21 mouse cellular contexts compared by ENCODE assay signal in genomic region chr16:57575764-57576388, GRCm38 (mm10).
"Had no signal": no experiment of that assay in that cellular context is flagged by ENCODE, and none has a peak within 500 bp of the region (broad histone marks: within the 10 kb centered on the region; RNA-seq: fewer than 3 reads in every experiment).

No protein-coding gene starts in this region.

- H3K4me3 ChIP-seq: kidney, embryonic 15.5 days; limb, embryonic 12.5 days; limb, embryonic 15.5 days; midbrain, embryonic 13.5 days had no signal

- ATAC-seq: liver, postnatal 0 days; lung, postnatal 0 days; midbrain, embryonic 13.5 days had no signal

- H3K9me3 ChIP-seq: kidney, embryonic 15.5 days; limb, embryonic 12.5 days; limb, embryonic 15.5 days; midbrain, embryonic 13.5 days had no signal

- H3K4me2 ChIP-seq: kidney, embryonic 15.5 days; limb, embryonic 12.5 days; limb, embryonic 15.5 days; liver, embryonic 11.5 days; lung, embryonic 14.5 days; midbrain, embryonic 13.5 days had no signal

- DNase-seq: kidney, postnatal 10 days; kidney, postnatal 36 days; layer of hippocampus, postnatal 36 days; left cerebral cortex, postnatal 4 days; liver, postnatal 0 days; lung, embryonic 14.5 days; right cerebral cortex, adult 18-20 months; right cerebral cortex, postnatal 14 days; right cerebral cortex, postnatal 4 days; thymus, adult 2 months; thymus, postnatal 14 days; thymus, postnatal 4 days had no signal

- H3K27me3 ChIP-seq: kidney, embryonic 15.5 days; limb, embryonic 12.5 days; limb, embryonic 15.5 days; midbrain, embryonic 13.5 days had no signal

- H3K4me1 ChIP-seq: midbrain, embryonic 13.5 days had no signal

- H3K36me3 ChIP-seq: midbrain, embryonic 13.5 days had no signal

- H3K27ac ChIP-seq: kidney, embryonic 15.5 days; limb, embryonic 12.5 days; limb, embryonic 15.5 days; liver, embryonic 14.5 days; macrophage; midbrain, embryonic 13.5 days; stomach, postnatal 0 days had no signal

- H3K9ac ChIP-seq: kidney, embryonic 15.5 days; limb, embryonic 12.5 days; limb, embryonic 15.5 days; liver, embryonic 14.5 days; liver, postnatal 0 days; lung, embryonic 14.5 days; midbrain, embryonic 13.5 days had no signal
